8 mouse cellular contexts compared by ENCODE assay signal in genomic region chr16:30745598-30746181, GRCm38 (mm10).
DNase-seq lines count a peak whose midpoint lies in the region.

No protein-coding gene starts in this region.

- DNase-seq in adrenal gland, postnatal 14 days, result peak; percentile 60
- DNase-seq in adrenal gland, adult 18-20 months (ENCODE audit: low spot score in 2 of 2), result no peak
- peak; percentile 99 for DNase-seq in adipocyte (ENCODE audit: low spot score)
- DNase-seq in gastrocnemius, adult 18-20 months (ENCODE audit: low spot score), result peak; percentile 80
- peak; percentile 51 for DNase-seq in kidney, adult 18-20 months
- DNase-seq in left cerebral cortex, postnatal 36 days (ENCODE audit: low spot score in 2 of 2), result peak; percentile 17 to 26
- DNase-seq in yolk sac, embryonic 10.5 days (ENCODE audit: low spot score), result peak; percentile 19
- DNase-seq in thymus, postnatal 10 days (ENCODE audit: low spot score in 2 of 2), result no peak

- intact Hi-C loops in left cerebral cortex, postnatal 36 days (cut with DNase I), result no loop called here

Comparison
In these comparisons a context has a peak if more than half of its experiments do, and no peak if none do; other contexts are left out.
1. DNase-seq: peak in adrenal gland, postnatal 14 days (single experiment), adipocyte (single experiment), gastrocnemius, adult 18-20 months (single experiment), kidney, adult 18-20 months (single experiment), left cerebral cortex, postnatal 36 days (2 of 2) and yolk sac, embryonic 10.5 days (single experiment); none in adrenal gland, adult 18-20 months (0 of 2) and thymus, postnatal 10 days (0 of 2).